Mouse (Mus musculus): Measurements from ENCODE around the gene Cc2d1a. TPM values are rescaled to one million over a fixed set of nuclear protein-coding genes. Genes with fewer than 3 reads are reported as not detected.

Cc2d1a gene
- total RNA-seq, 2 experiments from 2014 or later = 74.9 to 80.8 TPM

- no peak for DNase-seq
- intact Hi-C loops (cut with DNase I) = no loop called here
Observed at GRCm38 (mm10) chr8:84106216-84107040, 41.3 kb downstream of the Cc2d1a start.

GRCm38 (mm10) chr8:84105676-84106075, 42.1 kb downstream of the Cc2d1a start:
- DNase-seq = no peak
- intact Hi-C loops (cut with DNase I) = no loop called here

- intact Hi-C loops (cut with DNase I) = no loop called here
- peak; percentile 99 for DNase-seq
Observed at GRCm38 (mm10) chr8:84104697-84105609, 42.8 kb downstream of the Cc2d1a start, which contains the start of gene Dcaf15. Gene Dcaf15, minus strand, starts transcription at chr8:84104768.

GRCm38 (mm10) chr8:84104221-84104620, 43.5 kb downstream of the Cc2d1a start:
- intact Hi-C loops (cut with DNase I) = no loop called here
- peak; percentile 88 for DNase-seq

GRCm38 (mm10) chr8:84103601-84104000, 44.1 kb downstream of the Cc2d1a start:
- DNase-seq = peak; percentile 67
- intact Hi-C loops (cut with DNase I) = no loop called here

- DNase-seq = no peak
- intact Hi-C loops (cut with DNase I) = no loop called here
Observed at GRCm38 (mm10) chr8:84101476-84102270, 46.1 kb downstream of the Cc2d1a start.

GRCm38 (mm10) chr8:84098376-84098775, 49.4 kb downstream of the Cc2d1a start:
- intact Hi-C loops (cut with DNase I) = no loop called here
- DNase-seq = no peak

GRCm38 (mm10) chr8:84096061-84096460, 51.7 kb downstream of the Cc2d1a start:
- intact Hi-C loops (cut with DNase I) = no loop called here

GRCm38 (mm10) chr8:84090585-84090984, 57.2 kb downstream of the Cc2d1a start:
- intact Hi-C loops (cut with DNase I) = no loop called here

More at GRCm38 (mm10) chr8:84096061-84096460, 51.7 kb downstream of the Cc2d1a start:
- DNase-seq = no peak

GRCm38 (mm10) chr8:84089277-84089676, 58.5 kb downstream of the Cc2d1a start:
- DNase-seq = no peak
- intact Hi-C loops (cut with DNase I) = no loop called here

More at GRCm38 (mm10) chr8:84090585-84090984, 57.2 kb downstream of the Cc2d1a start:
- DNase-seq = no peak

GRCm38 (mm10) chr8:84087821-84088220, 59.9 kb downstream of the Cc2d1a start:
- intact Hi-C loops (cut with DNase I) = no loop called here
- no peak for DNase-seq

- no peak for DNase-seq
- intact Hi-C loops (cut with DNase I) = no loop called here
Observed at GRCm38 (mm10) chr8:84087156-84087555, 60.6 kb downstream of the Cc2d1a start.

GRCm38 (mm10) chr8:84084341-84085115, 63.2 kb downstream of the Cc2d1a start:
- intact Hi-C loops (cut with DNase I) = no loop called here
- no peak for DNase-seq

- intact Hi-C loops (cut with DNase I) = no loop called here
- no peak for DNase-seq
Observed at GRCm38 (mm10) chr8:84083829-84084241, 63.9 kb downstream of the Cc2d1a start.

Small RNAs within 50 kb of the gene (microRNA-seq; reads per million reads assigned to microRNA genes)
- gene Gm25110 = not detected
- 6,571 reads per million, percentile 92 among the genes with 10 or more reads in this experiment for gene Mir181c
- gene Mir181d = 7,824 reads per million, percentile 93 among the genes with 10 or more reads in this experiment
- gene Mir709 = not detected

Other genes with a start within 250 kb of the Cc2d1a start
- gene Adgrl1, start 247.8 kb downstream of the Cc2d1a start, total RNA-seq (2021) = 100 to 1,000 TPM; 398 to 418 TPM
- gene Gm10644, start 192.7 kb downstream of the Cc2d1a start, total RNA-seq (2021) = under 1 TPM; 0.20 to 0.26 TPM
- gene Asf1b, start 192.4 kb downstream of the Cc2d1a start, total RNA-seq (2021) = 1 to 10 TPM; 2.5 to 2.7 TPM
- 100 to 1,000 TPM; 199 to 209 TPM for gene Prkaca, start 174.9 kb downstream of the Cc2d1a start, total RNA-seq (2021)
- gene Samd1, start 150.3 kb downstream of the Cc2d1a start, total RNA-seq (2021) = 10 to 100 TPM; 82.8 to 83.9 TPM
- 1 to 10 TPM in 1 of 2 experiments, under 1 TPM in 1; 0.46 to 1.1 TPM for gene 1700067K01Rik, start 146.4 kb downstream of the Cc2d1a start, total RNA-seq (2021)
- gene 2210011C24Rik, start 135.8 kb downstream of the Cc2d1a start, total RNA-seq (2021) = not detected
- 10 to 100 TPM; 13.2 to 15.5 TPM for gene Palm3, start 126.5 kb downstream of the Cc2d1a start, total RNA-seq (2021)
- 1 to 10 TPM; 1.5 to 1.6 TPM for gene Il27ra, start 105.3 kb downstream of the Cc2d1a start, total RNA-seq (2021)
- gene Rln3, start 102.9 kb downstream of the Cc2d1a start, total RNA-seq (2021) = not detected
- gene Gm10643, start 82.8 kb downstream of the Cc2d1a start, total RNA-seq (2021) = 1 to 10 TPM; 3.3 to 4.0 TPM
- 10 to 100 TPM; 26.1 to 28.5 TPM for gene Rfx1, start 81.1 kb downstream of the Cc2d1a start, total RNA-seq (2021)
- 10 to 100 TPM; 49.1 to 49.7 TPM for gene Dcaf15, start 43.2 kb downstream of the Cc2d1a start, total RNA-seq (2021)
- not detected for gene Podnl1, start 21.9 kb downstream of the Cc2d1a start, total RNA-seq (2021)
- 1 to 10 TPM; 1.7 to 2.1 TPM for gene 4930432K21Rik, start 89 bp upstream of the Cc2d1a start, total RNA-seq (2021)
- 10 to 100 TPM in 1 of 2 experiments, 1 to 10 TPM in 1; 8.1 to 11.4 TPM for gene Nanos3, start 37.3 kb upstream of the Cc2d1a start, total RNA-seq (2021)
- gene Zswim4, start 89.1 kb upstream of the Cc2d1a start, total RNA-seq (2021) = 10 to 100 TPM; 22.9 to 23.3 TPM
- 100 to 1,000 TPM; 105 to 120 TPM for gene D8Ertd738e, start 101.8 kb upstream of the Cc2d1a start, total RNA-seq (2021)
- gene Mri1, start 109.4 kb upstream of the Cc2d1a start, total RNA-seq (2021) = 10 to 100 TPM; 25.1 to 26.4 TPM
- gene Ccdc130, start 122.4 kb upstream of the Cc2d1a start, total RNA-seq (2021) = 10 to 100 TPM; 19.7 to 23.5 TPM
- 100 to 1,000 TPM; 151 to 183 TPM for gene Cacna1a, start 240.5 kb upstream of the Cc2d1a start, total RNA-seq (2021)